Mouse (Mus musculus) bone marrow macrophage, adult 2 months (primary cell): ENCODE measurements around the gene Crhr2.

ENCODE experiments used
- CTCF ChIP-seq: IDR thresholded peaks from 2 replicates; pipeline ENCODE4 v1.5.1; 2012; ENCODE audit warnings: low read depth, mild to moderate bottlenecking, low read length, moderate library complexity
- POLR2A ChIP-seq: IDR thresholded peaks from 2 replicates; pipeline ENCODE4 v1.6.1; 2012; ENCODE audit warnings: mild to moderate bottlenecking, low read depth, low read length, borderline replicate concordance

- no peak for TF ChIP-seq CTCF
- TF ChIP-seq POLR2A, result no peak
Measured at GRCm38 (mm10) chr6:55179560-55179959, 46.7 kb upstream of the Crhr2 start.
